Mouse (Mus musculus) cerebellum, adult 2 months (tissue): ENCODE results near the gene Dnase1l3.
A peak's percentile ranks its signal among the peaks of the same experiment; 100 is the strongest.

Experiments
- CTCF ChIP-seq: fragments of 200-500 bp; IDR thresholded peaks from 2 replicates; pipeline ENCODE4 v1.5.1; 2011; ENCODE audit warnings: low read depth, mild to moderate bottlenecking, control low read depth, low read length, moderate library complexity, borderline replicate concordance; ENCODE audit not compliant: insufficient read depth
- POLR2A ChIP-seq: fragments of 200-500 bp; IDR thresholded peaks from 2 replicates; pipeline ENCODE4 v1.6.1; 2011; ENCODE audit warnings: low read length, control low read depth, borderline replicate concordance; ENCODE audit not compliant: insufficient read depth

DNA sequence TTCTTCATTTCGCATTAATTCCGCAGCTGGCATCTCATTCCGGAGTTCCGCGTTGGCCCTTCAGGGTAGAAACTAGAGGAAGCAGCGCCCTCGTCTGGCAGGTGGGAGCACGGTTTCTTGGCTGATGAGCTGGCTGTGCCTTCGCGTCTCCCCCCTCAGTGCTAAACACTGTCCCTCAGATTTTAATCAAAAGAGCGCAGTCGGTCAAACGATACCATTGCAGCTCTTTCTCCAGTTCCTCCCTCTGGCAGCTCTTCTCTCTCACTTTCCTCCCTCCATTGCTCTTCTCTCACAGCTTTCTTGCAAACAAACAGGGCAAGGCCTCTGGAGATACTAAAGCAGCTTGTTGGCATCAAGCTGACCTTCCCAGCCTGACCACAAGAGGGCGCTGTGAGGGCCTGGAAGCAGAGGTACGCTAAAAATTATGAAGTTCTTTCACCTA lies 2.9 kb upstream of the Dnase1l3 start:
- TF ChIP-seq POLR2A (no peak), CTCF (peak; percentile 79)
